Mouse (Mus musculus) small intestine, adult 2 months (tissue): Measurements from ENCODE around the gene Fam92a.
A peak's percentile ranks its signal among the peaks of the same experiment; 100 is the strongest.
"Not testable (repeated sequence)": the region's sequence is repeated elsewhere in the genome, so short reads cannot be mapped to it uniquely, and the experiment has no call there.

ENCODE experiments used
- CTCF ChIP-seq: fragments of 200-500 bp; IDR thresholded peaks from 2 replicates; pipeline ENCODE4 v1.5.1; 2012; ENCODE audit warnings: low read depth, mild to moderate bottlenecking, control low read depth, inconsistent platforms, low read length, moderate library complexity, mixed read lengths; ENCODE audit not compliant: insufficient replicate concordance, insufficient read length; ENCODE audit errors: extremely low read depth
- POLR2A ChIP-seq: fragments of 200-500 bp; IDR thresholded peaks from 2 replicates; pipeline ENCODE4 v1.6.1; 2012; ENCODE audit warnings: low read depth, mild to moderate bottlenecking, control low read depth, inconsistent platforms, low read length, moderate library complexity

- not testable (repeated sequence) for TF ChIP-seq CTCF
- TF ChIP-seq POLR2A = peak; percentile 14; the same call in 1 of the 2 replicates
Observed at GRCm38 (mm10) chr4:12140141-12140567, 31.7 kb downstream of the Fam92a start, which contains the start of gene Rbm12b1.
